Mouse (Mus musculus) CH12F3 (cell line): ENCODE data around the gene Ip6k3.

Experiments
- in situ Hi-C: fragments of 300-500 bp; cut with MboI; formaldehyde crosslinking; loops from 2 replicates; pipeline ENCODE4 v1.14.3; 2020; ENCODE audit warnings: low sequenced_read_pairs

Gene Ip6k3

DNA sequence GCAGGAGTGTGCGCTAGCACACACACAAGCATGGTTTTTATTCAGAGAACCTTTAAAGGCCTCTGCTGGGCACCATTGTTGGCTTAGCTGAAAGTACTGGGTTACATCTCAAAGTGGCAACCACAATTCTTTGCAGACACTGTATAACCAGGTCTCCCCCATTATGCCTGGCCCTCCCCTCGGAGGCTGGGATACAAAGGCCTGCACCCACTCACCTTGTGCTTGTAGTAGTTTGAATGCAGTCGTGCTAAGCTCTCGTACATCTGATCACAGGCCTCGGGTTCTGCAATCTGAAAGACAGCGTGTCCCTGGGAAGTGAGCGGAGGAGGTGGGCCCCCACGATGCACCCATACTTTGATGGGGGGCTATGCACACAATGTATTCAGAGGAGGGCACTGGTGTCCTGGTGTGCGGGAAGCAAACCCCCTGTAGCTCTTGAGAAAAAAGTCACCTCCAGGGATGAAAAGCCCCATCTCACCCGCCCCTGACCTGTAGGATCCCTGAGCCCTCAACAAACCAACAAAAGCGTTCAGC lies 41.9 kb downstream of the Ip6k3 start:
- in situ Hi-C loops, result no loop called here

DNA sequence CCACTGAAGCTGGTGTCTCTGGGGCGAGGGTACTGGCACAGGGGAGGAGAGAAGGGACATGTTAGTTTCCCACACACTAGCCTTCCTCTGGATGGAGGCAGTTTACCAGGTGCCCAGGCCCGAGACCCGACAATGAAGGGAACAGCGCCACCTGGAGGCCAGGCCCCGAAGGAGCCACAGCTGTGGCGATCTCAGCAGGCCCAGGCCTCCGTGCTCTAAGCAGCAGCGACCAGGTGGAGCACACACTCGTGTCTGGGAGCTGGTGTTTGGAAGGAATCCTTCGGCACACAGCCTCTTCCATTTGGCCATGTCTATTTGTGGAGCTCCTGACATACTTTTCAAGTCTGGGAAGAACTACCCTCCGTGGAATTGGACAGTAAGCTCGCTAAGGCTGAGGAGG lies 42.4 kb downstream of the Ip6k3 start:
- in situ Hi-C loops, result no loop called here

DNA sequence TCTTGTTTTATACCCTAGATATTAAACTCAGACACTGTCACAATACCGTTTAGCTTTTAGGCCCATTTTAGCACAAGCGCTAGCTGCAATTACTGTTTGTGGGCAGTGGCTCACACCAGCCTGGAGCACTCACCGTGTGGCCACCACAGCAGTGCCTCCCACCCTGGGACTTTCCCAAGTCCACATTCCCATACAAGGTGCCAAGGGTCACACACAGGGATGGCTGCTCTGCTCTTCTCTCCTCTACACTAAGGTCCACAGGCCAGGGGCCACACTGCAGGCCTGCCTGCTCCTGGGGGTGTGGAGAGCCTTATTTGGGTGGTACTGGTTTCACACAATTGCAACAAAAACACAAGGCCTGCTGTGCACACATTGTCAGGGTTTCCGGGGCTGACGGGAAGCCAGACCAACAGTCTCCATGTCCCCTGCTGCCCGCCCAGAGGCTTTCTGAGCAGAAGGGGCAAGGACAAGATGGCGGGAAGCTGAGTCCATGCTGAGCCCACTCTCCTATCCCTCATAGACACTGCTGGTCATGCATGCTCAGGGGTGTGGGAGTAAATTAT lies 43.7 kb downstream of the Ip6k3 start:
- in situ Hi-C loops, result no loop called here

DNA sequence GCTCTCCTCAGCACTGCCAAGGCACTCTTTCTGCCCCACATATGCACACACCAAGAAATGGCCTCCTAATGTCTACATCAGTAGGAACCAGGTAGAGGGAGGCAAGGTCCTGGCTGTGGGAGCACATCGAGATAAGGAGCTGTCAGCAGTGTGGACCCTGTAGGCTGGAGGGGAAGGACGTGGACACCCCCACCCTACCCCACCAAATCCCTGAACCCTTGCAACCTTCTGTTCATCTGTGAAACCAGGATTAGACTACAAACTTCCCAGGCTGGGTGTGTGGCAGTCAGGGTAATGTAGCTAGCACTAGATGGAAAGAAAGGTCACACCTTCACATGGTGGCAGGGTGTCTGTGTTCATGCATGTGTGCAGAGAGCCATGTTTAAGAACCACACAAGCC lies 44.5 kb downstream of the Ip6k3 start:
- in situ Hi-C loops, result no loop called here

DNA sequence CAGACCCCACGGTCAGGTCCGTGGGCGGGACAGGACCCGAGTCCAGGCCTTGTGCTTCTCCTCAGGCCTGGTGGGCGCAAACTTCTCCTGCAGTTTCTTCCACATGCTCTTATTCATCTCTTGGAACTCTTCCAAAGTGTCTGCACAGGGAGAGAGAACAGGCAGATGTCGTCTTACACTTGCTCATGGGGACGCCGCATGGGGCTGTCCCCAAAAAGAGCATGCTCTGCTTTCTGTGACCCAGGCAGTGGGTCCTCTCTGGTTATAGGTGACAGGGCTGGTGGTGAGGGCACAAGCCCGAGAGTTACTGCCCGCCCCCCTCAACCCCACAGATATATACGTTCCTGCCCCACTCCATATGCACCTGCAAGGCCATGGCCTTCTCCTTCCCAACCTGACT lies 44.9 kb downstream of the Ip6k3 start:
- in situ Hi-C loops, result no loop called here

DNA sequence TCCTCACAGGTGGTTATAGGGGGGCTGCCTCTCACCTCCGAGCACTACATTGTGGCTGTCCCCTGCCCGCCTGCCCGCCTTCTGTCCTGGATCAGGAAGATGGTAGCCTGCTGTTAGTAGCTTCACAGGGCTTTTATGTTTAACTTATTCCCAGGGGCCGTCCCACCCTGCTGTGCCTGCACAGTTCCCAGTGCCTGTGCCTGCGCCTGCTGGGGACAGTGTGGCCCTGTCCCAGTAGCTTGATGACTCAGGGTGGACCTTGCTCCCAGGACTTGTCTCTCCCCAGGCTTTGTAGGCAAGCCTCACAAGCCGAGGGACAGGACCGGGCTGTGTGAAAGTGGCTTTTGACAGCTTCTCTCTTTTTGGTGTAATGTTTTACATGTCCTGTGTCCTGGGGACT lies 45.8 kb downstream of the Ip6k3 start:
- in situ Hi-C loops, result no loop called here

DNA sequence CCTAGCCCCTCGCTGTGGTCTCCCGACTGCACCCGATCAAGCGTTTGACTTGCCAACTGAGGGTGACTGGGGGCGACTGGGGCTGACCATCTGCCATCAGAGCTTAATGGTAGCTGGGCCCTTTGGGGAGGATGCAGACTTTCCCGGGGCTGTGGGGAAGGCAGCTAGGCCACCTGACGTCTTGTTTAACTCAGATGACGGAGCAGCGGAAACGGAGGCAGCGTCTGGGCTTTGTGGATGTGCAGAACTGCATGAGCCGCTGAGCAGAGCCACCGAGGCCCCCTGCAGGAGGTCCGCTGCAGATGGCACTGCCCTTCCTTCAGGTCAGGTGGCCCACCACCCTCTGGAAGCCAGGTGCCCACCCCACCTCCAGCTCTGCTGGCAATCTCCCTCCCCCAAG lies 46.3 kb downstream of the Ip6k3 start:
- in situ Hi-C loops, result no loop called here

DNA sequence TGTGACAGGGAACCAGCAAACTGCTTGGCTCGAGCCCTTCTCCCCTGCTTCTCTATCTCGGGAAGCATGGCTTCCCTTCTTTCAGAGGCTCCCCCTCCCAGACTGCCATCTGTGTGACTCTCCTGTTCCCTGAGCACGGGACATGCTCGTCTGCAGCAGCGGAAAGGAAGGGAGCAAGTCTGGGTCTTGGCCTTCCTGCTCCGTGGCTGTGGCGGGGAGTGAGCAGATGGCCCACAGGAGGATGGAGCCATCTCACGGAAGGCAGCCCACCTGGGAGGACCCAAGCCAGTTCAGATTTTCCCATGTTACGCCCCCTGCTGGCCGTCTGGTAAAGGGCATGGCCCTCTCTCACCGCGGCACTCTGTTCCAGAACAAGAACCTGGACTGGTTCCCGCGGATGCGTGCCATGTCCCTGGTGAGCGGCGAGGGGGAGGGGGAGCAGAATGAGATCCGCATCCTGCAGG lies 47.0 kb downstream of the Ip6k3 start:
- in situ Hi-C loops, result no loop called here

DNA sequence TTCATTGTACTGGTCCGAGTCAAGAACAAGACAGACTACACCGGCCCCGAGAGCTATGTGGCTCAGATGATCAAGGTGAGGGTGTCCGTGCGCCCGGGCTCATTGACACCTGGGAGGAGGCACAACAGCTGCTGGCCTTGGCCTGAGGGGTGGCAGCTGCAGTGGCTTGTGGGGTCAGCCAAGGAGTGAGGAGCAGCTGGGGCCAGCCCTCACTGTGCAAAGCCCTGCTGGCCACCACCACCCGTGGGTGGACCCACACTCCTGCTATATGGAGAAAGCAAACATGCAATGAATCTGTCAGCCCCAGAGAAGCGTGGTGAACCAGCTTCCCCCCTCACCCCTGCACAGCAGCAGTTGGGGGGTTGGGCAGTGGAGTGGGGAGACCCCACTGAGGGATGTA lies 47.6 kb downstream of the Ip6k3 start:
- in situ Hi-C loops, result no loop called here

DNA sequence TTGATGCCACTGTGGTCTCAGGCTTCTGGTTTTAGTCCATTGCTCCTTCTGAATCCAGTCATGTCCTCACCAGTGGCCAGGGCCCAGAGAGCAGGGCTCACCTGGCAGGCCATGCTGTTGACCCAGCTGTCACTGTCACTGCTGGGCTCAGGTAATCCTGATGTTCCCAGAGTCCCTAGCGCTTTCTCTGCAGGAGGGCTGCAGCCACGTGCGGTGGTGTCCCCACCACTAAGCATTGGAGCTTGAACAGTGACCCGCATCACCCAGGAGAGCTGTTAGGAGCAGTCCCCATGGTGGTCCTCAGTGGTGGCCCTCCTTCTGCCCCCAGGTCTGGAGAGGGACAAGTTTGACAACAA lies 48.1 kb downstream of the Ip6k3 start:
- in situ Hi-C loops, result no loop called here

DNA sequence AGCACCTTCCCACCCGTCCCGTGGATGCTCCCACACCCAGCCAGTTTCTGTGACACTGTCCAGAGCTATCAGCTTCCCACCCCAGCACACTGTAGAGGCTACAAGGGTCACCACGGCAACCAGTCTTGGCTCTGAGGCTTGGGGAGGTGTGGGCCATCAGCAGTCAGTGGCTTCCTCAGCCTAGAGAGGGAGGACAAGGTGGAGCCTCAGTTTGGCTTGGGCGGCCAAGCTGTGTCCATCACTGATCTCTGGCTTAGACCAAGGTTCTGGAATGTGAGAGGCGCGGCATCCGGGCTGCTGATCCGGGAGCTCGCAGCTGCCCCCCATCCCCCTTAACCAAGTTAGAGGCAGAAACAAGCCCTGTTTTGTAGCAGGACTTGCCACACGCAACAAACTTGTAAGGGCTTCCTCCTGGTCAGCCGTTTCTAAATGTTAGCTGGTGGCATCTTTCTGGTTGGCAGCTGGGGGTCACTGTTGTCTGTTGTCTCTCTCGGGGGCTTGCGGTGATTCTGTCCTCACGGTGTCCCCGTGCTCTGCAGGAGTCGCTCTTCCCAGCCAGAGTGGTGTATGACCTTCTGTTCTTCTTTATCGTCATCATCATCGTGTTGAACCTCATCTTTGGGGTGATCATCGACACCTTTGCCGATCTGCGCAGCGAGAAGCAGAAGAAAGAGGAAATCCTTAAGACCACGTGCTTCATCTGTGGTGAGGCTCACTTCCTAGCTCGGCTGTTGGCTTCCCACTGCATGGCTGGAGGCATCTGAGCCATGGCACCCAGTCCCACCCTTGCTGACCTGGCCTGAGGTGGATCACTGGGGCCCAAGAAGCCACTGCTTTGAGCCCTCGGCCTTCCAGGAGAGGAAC lies 48.7 kb downstream of the Ip6k3 start:
- in situ Hi-C loops, result no loop called here

DNA sequence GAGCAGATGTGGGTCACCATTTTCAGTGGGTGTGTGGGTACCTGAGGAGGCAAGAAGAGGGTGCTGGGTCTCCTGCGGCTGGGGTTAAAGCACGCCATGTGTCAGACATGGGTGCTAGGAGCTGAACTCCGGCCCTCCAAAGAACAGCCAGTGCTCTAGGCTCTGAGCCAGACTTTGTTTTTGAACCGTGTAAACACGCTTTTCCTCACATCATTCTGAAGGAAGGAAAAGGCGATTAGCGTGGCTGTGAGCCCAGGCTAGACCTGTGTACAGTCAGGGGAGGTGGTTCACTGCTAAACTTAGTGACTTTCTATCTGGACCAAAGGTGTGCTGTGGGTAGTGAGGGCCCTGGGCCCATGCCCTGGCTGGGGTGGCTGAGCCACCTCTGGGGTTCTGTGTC lies 57.5 kb downstream of the Ip6k3 start:
- in situ Hi-C loops, result no loop called here

DNA sequence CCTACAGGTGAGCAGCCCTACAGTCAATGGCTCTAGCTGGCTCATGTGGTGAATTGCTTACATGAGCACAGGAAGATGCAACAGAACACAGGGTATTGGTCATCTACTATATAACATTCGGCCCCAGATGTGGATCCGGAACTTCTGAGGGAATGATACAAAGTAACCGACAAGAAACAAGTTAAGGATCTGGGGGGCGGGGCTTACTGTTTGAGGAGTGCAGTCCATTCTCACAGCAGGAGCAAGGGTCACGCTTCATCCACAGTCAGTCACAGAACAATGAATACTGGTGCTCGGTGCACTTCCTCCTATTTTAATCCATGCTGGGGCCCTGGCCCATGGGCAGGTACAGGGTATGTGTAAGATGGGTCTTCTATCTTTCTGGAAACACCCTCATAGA lies 59.7 kb downstream of the Ip6k3 start:
- in situ Hi-C loops, result no loop called here

DNA sequence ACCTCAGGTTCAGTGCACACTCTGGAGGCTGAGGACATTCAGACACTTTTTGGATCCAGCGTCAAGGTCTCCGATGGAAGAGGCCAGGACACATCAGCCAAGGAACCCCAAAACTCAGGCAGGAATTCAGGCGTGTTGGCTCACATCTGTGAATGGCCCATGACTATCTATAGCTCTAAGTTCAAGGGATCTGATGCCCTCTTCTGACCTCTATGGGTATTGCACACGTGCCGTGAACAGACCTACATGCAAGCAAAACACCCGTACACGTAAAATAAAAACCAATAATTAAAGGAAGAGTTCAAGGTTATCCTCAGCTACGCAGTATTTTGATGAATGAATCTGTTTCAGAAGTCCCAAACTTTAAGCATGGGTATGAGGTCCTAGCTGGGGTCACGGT lies 60.9 kb downstream of the Ip6k3 start:
- in situ Hi-C loops, result no loop called here

DNA sequence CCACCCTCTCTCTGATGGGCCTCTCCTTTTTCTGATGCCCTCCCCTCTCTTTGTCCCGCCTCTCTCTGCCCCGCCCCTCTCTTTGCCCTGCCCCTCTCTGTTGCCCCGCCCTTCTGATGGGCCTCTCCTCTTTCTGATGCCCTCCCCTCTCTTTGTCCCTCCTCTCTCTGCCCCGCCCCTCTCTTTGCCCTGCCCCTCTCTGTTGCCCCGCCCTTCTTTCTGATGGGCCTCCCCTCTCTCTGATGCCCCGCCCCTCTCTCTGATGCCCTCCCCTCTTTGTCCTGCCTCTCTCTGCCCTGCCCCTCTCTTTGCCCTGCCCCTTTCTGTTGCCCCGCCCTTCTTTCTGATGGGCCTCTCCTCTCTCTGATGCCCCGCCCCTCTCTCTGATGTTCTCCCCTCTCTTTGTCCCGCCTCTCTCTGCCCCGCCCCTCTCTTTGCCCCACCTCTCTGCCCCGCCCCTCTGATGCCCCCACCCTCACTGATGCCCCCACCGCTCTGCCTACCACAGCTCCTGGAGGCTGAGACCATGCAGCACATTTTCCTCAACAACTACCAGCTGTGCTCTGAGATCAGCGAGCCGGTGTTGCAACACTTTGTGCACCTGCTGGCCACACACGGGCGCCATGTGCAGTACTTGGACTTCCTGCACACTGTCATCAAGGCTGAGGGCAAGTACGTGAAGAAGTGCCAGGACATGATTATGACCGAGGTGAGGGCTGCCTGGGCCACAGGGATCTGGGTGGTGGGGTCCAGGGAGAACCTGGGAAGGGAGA lies 61.7 kb downstream of the Ip6k3 start:
- in situ Hi-C loops, result no loop called here

DNA sequence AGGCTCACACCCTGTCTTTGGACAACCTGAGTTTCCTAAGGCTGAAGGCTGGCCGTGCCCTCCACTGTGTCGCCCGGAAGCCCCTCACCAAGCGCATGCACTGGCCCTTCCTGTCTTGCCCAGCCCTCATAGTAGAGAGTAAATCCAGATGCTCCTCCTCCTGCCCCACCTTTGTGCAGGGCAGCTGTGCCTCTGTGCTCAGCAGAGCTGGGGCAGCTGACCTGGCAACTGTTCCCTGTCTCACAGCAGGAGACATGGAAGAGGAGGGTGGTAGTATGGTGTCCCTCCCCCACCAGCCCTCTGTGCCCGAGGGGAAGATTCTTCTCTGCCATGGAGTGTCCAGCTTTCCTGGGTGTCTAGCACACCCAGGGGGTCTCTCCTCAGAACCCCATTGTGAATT lies 65.9 kb downstream of the Ip6k3 start:
- in situ Hi-C loops, result no loop called here

DNA sequence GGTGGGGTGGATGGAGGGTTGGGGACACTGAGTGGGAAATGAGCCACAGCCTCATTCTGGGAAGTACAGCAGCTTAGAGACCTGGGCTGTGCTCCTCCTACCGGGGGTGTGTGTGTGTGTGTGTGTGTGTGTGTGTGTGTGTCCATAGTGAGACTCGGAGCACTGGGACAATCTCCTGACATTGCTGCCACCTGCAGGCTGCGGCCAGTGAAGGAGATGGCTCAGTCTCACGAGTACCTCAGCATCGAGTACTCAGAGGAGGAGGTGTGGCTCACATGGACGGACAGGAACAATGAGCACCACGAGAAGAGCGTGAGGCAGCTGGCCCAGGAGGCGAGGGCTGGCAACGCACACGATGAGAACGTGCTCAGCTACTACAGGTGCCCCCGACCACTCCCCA lies 71.9 kb downstream of the Ip6k3 start:
- in situ Hi-C loops, result no loop called here
